Mouse (Mus musculus) C2C12 (cell line): ENCODE data around the gene Prss16. TPM values are rescaled to one million over a fixed set of nuclear protein-coding genes. Genes with fewer than 3 reads are reported as not detected.
A peak's percentile ranks its signal among the peaks of the same experiment; 100 is the strongest.

Source experiments
- H3K27me3 ChIP-seq: one replicate; pipeline ENCODE4 v1.6.1; 2011; ENCODE audit not compliant: control insufficient read depth, insufficient read depth, insufficient read length
- H3K36me3 ChIP-seq: one replicate; pipeline ENCODE4 v1.6.1; 2011; ENCODE audit not compliant: control insufficient read depth, insufficient read depth
- H3K4me3 ChIP-seq: one replicate; pipeline ENCODE4 v1.5.1; 2011; ENCODE audit warnings: mild to moderate bottlenecking, control low read depth; ENCODE audit not compliant: poor library complexity, insufficient read depth, severe bottlenecking
- H3K79me2 ChIP-seq: one replicate; pipeline ENCODE4 v1.6.1; 2011; ENCODE audit not compliant: control insufficient read depth, insufficient read depth
- H3K79me3 ChIP-seq: one replicate; pipeline ENCODE4 v1.6.1; 2011; ENCODE audit warnings: low read depth, control low read depth
- H3ac ChIP-seq: one replicate; pipeline ENCODE3; 2011; ENCODE audit warnings: low read depth; ENCODE audit not compliant: control insufficient read depth, insufficient read length
- CEBPB ChIP-seq: IDR thresholded peaks from one replicate; pipeline ENCODE4 v1.6.1; 2011; ENCODE audit warnings: low read depth, mild to moderate bottlenecking, control low read depth, moderate library complexity
- CTCF ChIP-seq: IDR thresholded peaks from one replicate; pipeline ENCODE4 v1.5.1; 2011; ENCODE audit not compliant: control insufficient read depth, insufficient read depth, insufficient read length
- FOSL1 ChIP-seq: IDR thresholded peaks from one replicate; pipeline ENCODE4 v1.8.0; 2011; ENCODE audit warnings: mild to moderate bottlenecking, low read length; ENCODE audit not compliant: poor library complexity, insufficient read depth, severe bottlenecking
- MAX ChIP-seq: IDR thresholded peaks from one replicate; pipeline ENCODE4 v1.6.1; 2011; ENCODE audit warnings: mild to moderate bottlenecking, control low read depth
- MYOD1 ChIP-seq: IDR thresholded peaks from one replicate; pipeline ENCODE4 v1.6.1; 2011; ENCODE audit warnings: low read depth; ENCODE audit not compliant: control insufficient read depth, insufficient read length
- MYOG ChIP-seq: IDR thresholded peaks from one replicate; pipeline ENCODE4 v1.6.1; 2011; ENCODE audit not compliant: control insufficient read depth, insufficient read length; ENCODE audit errors: extremely low read depth
- USF1 ChIP-seq: IDR thresholded peaks from one replicate; pipeline ENCODE4 v1.6.1; 2011; ENCODE audit warnings: low read depth, mild to moderate bottlenecking, control low read depth, moderate library complexity
- long read RNA-seq, 2 experiments: library from polyadenylated mRNA; unstranded; transcript quantifications; one replicate each; pipeline ENCODE4 v2.0.0; 2019 to 2020
- polyA plus RNA-seq: library from polyadenylated mRNA; unstranded; fragments of >200 nt; fragmentation: generic; extraction: Trizol; gene quantifications from one replicate; pipeline ENCODE4 v1.2.1, GENCODE M21; 2012; ENCODE audit warnings: missing spikeins

The Prss16 gene
- polyA plus RNA-seq = 1.1 TPM
- long read RNA-seq, experiment 1, partial matches to known transcripts = 0 of 1 reads
- long read RNA-seq, experiment 1, other reads (novel, unspliced or antisense) = 0 of 1 reads
- long read RNA-seq, experiment 2, partial matches to known transcripts = 0 of 2 reads
- long read RNA-seq, experiment 2, other reads (novel, unspliced or antisense) = 1 of 2 reads

DNA sequence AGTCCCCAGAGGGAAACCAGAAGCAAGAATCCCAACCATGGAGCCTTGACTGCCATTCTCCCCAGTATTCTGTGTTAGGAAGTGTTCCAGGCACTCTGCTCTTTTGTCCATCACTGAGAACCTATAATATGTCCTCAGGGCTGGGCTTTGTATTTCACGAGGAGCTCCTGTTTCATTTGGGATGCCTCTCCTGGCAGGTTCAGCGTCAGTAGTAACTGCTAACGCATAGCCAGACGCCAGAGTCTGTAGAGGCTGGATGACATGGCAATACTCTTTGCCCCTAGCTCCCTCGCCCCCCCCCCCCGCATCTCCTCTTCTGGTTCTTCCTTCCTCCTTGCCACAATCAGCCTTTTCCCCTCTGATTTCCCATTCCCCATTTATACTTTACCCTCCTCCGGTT, at the start of gene Prss16:
Gene Prss16 (minus strand): TSS at position 101 of the 400 bp plus-strand sequence.
- Histone ChIP-seq H3ac (no peak within 1 kb of the TSS), H3K79me3 (no peaks in the 10 kb centered on the region), H3K27me3 (peaks cover 16% of the 10 kb centered on the region), H3K36me3 (no peaks in the 10 kb centered on the region), H3K4me3 (no peak within 1 kb of the TSS), H3K79me2 (no peaks in the 10 kb centered on the region)
- no peak for TF ChIP-seq CEBPB
- no peak for TF ChIP-seq MYOG
- TF ChIP-seq USF1 = no peak
- TF ChIP-seq CTCF = no peak
- TF ChIP-seq MYOD1 = no peak
- TF ChIP-seq FOSL1 = no peak

DNA sequence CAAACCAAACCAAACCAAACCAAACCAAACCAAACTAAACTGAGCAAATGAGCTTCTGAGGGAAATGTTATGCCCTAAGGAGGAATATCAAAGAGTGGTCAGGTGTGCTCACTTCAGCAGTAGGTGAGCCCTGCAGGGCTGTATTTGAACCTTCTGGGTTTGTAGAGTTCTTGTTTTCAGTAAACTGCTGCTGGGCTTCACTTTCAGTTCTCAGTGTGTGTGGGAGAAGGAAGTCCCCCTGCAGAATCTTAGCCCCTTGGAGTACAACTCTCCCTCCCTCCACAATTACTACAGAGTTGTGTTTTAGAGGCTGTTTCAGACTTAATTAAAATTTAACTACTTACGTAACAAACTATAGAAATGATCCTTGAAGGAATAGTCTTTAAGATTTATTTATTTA, 44.2 kb upstream of the Prss16 start:
- Histone ChIP-seq H3ac (no peak overlapping the region), H3K79me3 (no peaks in the 10 kb centered on the region), H3K27me3 (no peaks in the 10 kb centered on the region), H3K79me2 (no peaks in the 10 kb centered on the region), H3K36me3 (no peaks in the 10 kb centered on the region), H3K4me3 (no peak overlapping the region)
- TF ChIP-seq USF1 (no peak), CTCF (no peak)

DNA sequence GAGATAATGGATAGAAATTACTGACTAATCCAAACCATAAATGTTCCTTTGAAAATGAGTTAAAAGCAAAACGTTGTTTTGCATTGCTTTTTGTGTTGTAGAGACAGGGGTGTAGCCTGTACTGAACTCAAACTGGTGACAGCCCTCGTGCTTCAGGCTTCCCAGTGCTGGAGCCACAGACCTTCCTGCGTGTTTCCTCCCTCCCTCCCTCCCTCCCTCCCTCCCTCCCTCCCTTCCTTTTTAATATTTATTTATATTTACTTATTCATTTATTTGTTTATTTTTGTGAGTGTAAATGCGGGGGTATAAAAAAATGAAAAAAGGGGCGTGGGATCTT, 41.9 kb upstream of the Prss16 start:
- Histone ChIP-seq H3ac (no peak overlapping the region), H3K4me3 (peak overlapping the region; percentile 24), H3K27me3 (no peaks in the 10 kb centered on the region), H3K79me3 (no peaks in the 10 kb centered on the region), H3K79me2 (no peaks in the 10 kb centered on the region), H3K36me3 (no peaks in the 10 kb centered on the region)
- TF ChIP-seq MAX (no peak), FOSL1 (no peak), MYOG (no peak)

DNA sequence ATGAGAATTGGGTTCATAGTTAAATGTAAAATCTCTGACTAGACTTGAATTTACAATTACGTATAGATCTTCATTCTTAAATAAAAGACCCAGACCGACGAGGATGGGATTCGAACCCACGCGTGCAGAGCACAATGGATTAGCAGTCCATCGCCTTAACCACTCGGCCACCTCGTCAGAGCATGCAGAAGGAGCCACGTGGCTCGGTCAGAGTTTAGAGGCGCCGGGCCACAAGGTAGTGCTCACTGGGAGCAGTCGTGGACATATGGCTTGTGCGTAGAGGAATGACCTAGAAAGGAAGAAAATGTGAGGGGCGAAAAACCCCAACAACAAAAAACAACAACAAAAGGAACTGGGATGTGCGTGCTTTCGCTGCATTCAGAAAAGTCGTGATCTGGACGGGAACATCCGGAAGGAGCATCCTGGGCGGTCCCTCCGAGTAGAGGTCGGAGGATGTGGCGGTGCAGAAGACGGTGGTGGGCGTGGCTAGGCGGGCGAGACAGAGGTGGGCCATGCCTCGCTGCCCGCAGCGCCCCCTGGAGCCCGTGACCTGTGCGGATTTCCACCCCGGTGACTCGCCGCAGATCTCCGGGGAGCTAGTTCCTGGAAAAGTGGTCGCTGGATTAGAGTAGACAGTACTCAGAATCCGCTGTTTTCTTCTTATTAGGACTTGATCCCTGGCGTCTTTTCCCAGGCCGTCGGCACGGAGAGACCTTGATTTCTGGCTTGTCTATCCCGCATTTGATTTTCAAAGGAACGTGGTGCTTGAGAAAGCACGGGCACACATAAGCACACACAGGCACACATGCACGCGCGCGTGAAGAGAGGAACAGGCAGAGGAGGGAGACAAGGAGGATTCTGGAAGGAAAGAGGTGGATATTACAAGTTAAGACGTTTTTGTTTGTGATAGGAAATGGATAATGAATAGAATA, 41.3 kb upstream of the Prss16 start:
- TF ChIP-seq MYOG (no peak), MYOD1 (no peak), CEBPB (no peak), MAX (peak; percentile 79), USF1 (no peak), FOSL1 (no peak), CTCF (peak; percentile 91)

DNA sequence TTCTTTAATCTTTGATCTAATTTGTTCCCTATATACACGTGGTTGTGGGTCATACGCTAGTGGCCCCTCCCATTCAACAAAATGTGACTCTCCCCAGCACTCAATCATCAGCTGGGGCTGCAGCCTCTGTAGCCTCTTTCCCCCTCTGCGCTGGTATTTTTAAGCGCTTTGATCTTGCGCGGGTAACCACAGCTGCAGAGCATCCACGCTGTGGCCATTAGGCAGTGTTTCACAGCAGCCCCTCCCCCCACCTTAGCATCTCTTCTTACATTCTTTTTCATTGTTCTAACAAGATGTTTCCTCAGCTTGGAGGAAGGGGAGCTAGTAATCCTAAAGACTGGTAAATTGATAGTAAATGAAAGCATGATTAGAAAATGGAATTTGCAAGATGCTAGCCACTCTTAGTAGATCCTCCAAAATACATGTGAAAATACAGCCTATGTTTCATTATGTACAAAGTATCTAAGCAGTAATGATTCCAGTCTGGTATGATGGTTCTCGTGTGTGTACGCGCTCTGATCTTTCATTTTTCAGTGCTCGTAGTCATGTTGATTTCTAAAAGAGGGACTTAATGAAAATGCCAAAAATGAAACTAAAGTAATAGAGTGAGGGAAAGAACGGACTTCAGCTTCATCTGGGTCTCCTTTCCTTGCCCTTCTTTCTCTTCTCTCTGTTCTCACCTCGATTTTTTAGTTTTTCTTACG, 40.3 kb upstream of the Prss16 start:
- TF ChIP-seq CEBPB (peak; percentile 73), MYOG (no peak)
- H3K36me3 ChIP-seq = no peaks in the 10 kb centered on the region
- H3ac ChIP-seq = no peak overlapping the region
- H3K4me3 ChIP-seq = peak overlapping the region; percentile 19
- H3K27me3 ChIP-seq = no peaks in the 10 kb centered on the region
- no peaks in the 10 kb centered on the region for H3K79me3 ChIP-seq
- no peaks in the 10 kb centered on the region for H3K79me2 ChIP-seq

More for the DNA sequence above, 41.3 kb upstream of the Prss16 start:
- Histone ChIP-seq H3K79me2 (no peaks in the 10 kb centered on the region), H3K4me3 (peak overlapping the region; percentile 34), H3K36me3 (no peaks in the 10 kb centered on the region), H3ac (peak overlapping the region; percentile 75), H3K79me3 (no peaks in the 10 kb centered on the region), H3K27me3 (no peaks in the 10 kb centered on the region)

DNA sequence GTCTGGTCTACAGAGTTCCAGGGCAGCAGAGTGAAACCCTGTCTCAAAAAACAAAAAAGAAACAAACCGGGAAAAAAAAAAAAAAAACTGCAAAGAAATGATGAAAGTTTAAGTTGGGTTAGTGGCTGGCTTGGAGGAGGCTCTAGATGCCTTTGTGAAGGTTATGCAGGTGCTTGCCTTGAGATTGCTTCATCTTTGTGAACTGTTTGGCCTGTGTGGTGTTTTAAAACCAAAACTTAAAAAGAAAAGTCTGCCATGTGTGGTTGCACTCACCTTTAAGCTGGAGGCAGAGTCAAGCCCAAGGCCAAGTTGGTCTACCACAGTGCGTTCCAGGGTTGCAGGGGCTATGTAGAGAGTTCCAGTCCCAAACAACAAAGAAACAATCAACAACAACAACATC, 39.5 kb upstream of the Prss16 start:
- no peaks in the 10 kb centered on the region for H3K27me3 ChIP-seq
- H3K79me3 ChIP-seq = no peaks in the 10 kb centered on the region
- TF ChIP-seq CEBPB = no peak
- no peak for TF ChIP-seq MYOD1
- no peak for TF ChIP-seq CTCF
- TF ChIP-seq FOSL1 = no peak
- TF ChIP-seq USF1 = no peak
- TF ChIP-seq MYOG = no peak
- H3K4me3 ChIP-seq = no peak overlapping the region
- no peak overlapping the region for H3ac ChIP-seq
- H3K79me2 ChIP-seq = no peaks in the 10 kb centered on the region
- no peaks in the 10 kb centered on the region for H3K36me3 ChIP-seq
